Mouse (Mus musculus) neural tube, embryonic 10.5 days (tissue): ENCODE results near the gene Gfod1.

Experiments used
- DNase-seq: peaks from one replicate; pipeline ENCODE4 v3.0.0-alpha.2; 2017; ENCODE audit warnings: low spot score; ENCODE audit errors: extremely low spot score

Gfod1 gene

GRCm38 (mm10) chr13:43231965-43232860, 71.8 kb downstream of the Gfod1 start:
- DNase-seq = no peak

GRCm38 (mm10) chr13:43230842-43231241, 73.1 kb downstream of the Gfod1 start:
- DNase-seq = no peak

GRCm38 (mm10) chr13:43230238-43230637, 73.7 kb downstream of the Gfod1 start:
- no peak for DNase-seq

- no peak for DNase-seq
Measured at GRCm38 (mm10) chr13:43229767-43230166, 74.2 kb downstream of the Gfod1 start.

- DNase-seq = no peak
Measured at GRCm38 (mm10) chr13:43228141-43228540, 75.8 kb downstream of the Gfod1 start.

- no peak for DNase-seq
Measured at GRCm38 (mm10) chr13:43226041-43226440, 77.9 kb downstream of the Gfod1 start.

GRCm38 (mm10) chr13:43225161-43225560, 78.8 kb downstream of the Gfod1 start:
- DNase-seq = no peak

GRCm38 (mm10) chr13:43222084-43222483, 81.9 kb downstream of the Gfod1 start:
- no peak for DNase-seq

- no peak for DNase-seq
Measured at GRCm38 (mm10) chr13:43221290-43221689, 82.7 kb downstream of the Gfod1 start.

GRCm38 (mm10) chr13:43220635-43221034, 83.3 kb downstream of the Gfod1 start:
- no peak for DNase-seq

GRCm38 (mm10) chr13:43218764-43219163, 85.2 kb downstream of the Gfod1 start:
- no peak for DNase-seq

- no peak for DNase-seq
Measured at GRCm38 (mm10) chr13:43218284-43218683, 85.7 kb downstream of the Gfod1 start.

- no peak for DNase-seq
Measured at GRCm38 (mm10) chr13:43217686-43218085, 86.3 kb downstream of the Gfod1 start.

GRCm38 (mm10) chr13:43217059-43217458, 86.9 kb downstream of the Gfod1 start:
- DNase-seq = no peak

GRCm38 (mm10) chr13:43215994-43216706, 87.8 kb downstream of the Gfod1 start:
- no peak for DNase-seq

- DNase-seq = no peak
Measured at GRCm38 (mm10) chr13:43215144-43215993, 88.6 kb downstream of the Gfod1 start.

- no peak for DNase-seq
Measured at GRCm38 (mm10) chr13:43212338-43212737, 91.6 kb downstream of the Gfod1 start.

- no peak for DNase-seq
Measured at GRCm38 (mm10) chr13:43210956-43211355, 93.0 kb downstream of the Gfod1 start.

- no peak for DNase-seq
Measured at GRCm38 (mm10) chr13:43209560-43209959, 94.4 kb downstream of the Gfod1 start.

GRCm38 (mm10) chr13:43208914-43209439, 95.0 kb downstream of the Gfod1 start:
- DNase-seq = no peak

GRCm38 (mm10) chr13:43206118-43206683, 97.8 kb downstream of the Gfod1 start:
- no peak for DNase-seq
